Mouse (Mus musculus) forelimb bud, embryonic 11.5 days (tissue): ENCODE data around the gene Samd4.

Source experiments
- DNase-seq: peaks from one replicate; pipeline ENCODE4 v3.0.0-alpha.2; 2012; ENCODE audit warnings: low read depth, low spot score

The Samd4 gene

GRCm38 (mm10) chr14:47065067-47065466, 182.4 kb downstream of the Samd4 start:
- peak; percentile 13 for DNase-seq

GRCm38 (mm10) chr14:47066901-47067300, 184.2 kb downstream of the Samd4 start:
- DNase-seq: no peak

- peak; percentile 3 for DNase-seq
Observed at GRCm38 (mm10) chr14:47074045-47074666, 191.5 kb downstream of the Samd4 start.

GRCm38 (mm10) chr14:47075010-47075677, 192.5 kb downstream of the Samd4 start:
- DNase-seq: no peak

GRCm38 (mm10) chr14:47075856-47076255, 193.2 kb downstream of the Samd4 start:
- DNase-seq: no peak

DNA sequence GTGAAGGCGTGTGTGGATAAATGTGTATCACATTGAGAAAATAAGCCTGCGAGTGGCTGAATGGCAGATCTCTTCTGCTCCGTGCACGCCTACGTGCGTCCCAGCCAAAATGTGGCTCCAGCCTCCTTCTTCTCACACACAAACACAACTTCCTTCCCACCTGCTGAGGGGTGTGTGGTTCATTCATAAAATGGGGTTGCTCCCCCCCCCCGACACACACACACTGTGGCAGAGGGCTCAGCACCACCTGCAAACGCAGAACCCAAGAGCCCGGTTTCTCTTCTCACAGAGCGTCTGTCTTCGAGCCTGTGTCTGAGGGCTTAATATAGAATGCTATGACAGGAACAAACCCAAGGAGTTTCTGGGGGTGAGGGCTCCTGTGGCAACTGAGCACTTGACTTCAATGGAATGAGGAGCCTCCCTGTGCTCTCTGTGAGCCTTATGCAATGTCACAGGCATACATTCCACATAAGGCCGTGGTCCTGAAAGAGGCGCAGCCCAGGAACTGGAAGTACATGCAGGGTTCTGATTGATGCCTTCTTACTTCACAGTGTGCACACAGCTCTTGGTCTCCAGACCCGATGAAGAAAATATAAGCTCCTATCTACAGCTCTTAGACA, 194.4 kb downstream of the Samd4 start:
- DNase-seq: no peak

- DNase-seq: no peak
Observed at GRCm38 (mm10) chr14:47077576-47077970, 194.9 kb downstream of the Samd4 start.

DNA sequence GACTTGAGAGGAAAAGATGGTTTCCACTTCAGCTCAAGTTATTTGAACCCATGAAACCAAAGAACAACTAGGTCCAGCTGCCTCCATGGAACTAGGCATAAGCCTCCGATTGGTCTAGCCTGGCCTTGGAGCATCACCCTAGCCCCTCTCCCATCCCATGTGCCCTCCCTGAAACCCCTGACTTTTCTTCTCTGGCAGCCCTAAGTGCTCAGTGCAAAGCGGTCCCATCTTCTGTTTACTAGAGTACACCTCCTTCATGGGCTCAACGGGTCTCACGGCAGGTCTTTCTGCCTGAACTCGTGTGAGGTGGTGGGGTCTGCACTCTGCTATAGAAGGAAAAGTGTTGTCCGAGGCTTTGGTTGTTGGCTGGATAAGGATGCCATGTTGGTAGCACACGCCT, 197.3 kb downstream of the Samd4 start:
- no peak for DNase-seq

- DNase-seq: no peak
Observed at GRCm38 (mm10) chr14:47083311-47083710, 200.7 kb downstream of the Samd4 start.

GRCm38 (mm10) chr14:47083838-47084237, 201.2 kb downstream of the Samd4 start:
- no peak for DNase-seq

DNA sequence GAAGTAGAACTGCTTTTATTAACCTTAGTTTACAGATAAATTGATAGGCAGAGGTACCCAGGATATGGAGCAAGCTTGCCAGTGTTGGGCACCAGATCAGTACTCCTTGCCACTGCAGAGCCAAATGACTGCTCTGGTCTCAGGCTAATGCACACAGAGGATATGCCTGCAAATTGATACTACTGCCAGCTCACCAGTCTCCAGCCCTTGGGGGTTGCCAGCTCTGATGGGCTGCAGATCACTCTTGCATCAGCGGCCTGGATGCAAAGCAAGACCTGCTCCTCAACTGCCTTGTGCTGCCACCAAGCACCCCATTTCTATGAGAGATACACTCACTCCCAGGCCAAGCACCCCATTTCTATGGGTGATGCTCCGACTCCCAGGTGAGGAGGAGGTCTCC, 202.0 kb downstream of the Samd4 start:
- no peak for DNase-seq

GRCm38 (mm10) chr14:47086123-47086522, 203.5 kb downstream of the Samd4 start:
- DNase-seq: no peak

DNA sequence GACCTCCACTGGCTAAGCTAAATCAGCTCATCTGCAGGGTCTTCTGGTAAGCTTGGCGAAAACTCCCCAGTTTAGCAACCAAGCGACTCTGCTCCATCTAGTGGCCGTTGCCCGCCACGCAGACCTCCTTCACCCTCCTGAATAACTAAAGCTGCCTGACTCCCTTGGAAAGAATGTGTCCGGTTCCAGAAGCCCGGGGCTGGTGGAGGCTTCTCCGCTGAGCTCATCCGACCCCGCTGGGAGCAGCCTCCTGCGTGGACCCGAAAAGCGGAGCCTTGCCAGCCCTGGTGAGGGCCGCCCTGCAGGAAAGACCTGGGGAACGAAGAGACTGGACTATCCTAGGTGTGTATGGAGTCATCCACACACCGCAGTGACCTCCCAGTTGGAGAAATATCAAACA, 204.1 kb downstream of the Samd4 start:
- DNase-seq: peak; percentile 84

- DNase-seq: peak; percentile 76
Observed at GRCm38 (mm10) chr14:47087182-47087581, 204.5 kb downstream of the Samd4 start.

DNA sequence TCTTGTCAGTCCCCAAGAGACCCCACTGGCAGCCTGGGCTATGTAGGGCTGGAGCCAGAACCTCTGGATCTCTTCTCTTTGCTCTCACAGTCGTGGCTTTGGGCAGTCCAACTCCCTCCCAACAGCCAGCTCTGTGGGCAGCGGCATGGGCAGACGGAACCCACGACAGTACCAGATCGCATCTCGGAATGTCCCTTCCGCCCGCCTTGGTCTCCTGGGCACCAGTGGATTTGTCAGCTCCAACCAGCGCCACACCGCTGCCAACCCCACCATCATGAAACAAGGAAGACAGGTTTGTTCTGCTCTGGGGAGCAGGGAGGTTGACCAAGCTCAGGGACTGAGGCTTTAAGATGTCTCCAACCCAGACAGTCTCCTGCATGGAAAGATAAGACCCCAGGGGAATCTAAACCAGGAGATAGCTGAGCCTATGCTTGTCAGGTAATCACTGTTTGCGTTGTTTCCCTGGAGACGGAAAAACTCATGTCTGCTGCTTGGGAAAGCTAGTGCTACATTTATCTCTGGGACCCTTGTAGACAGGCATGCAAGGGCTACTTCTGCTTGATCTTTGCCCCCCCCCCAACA, 205.1 kb downstream of the Samd4 start:
- no peak for DNase-seq

- DNase-seq: no peak
Observed at GRCm38 (mm10) chr14:47088339-47088738, 205.7 kb downstream of the Samd4 start.

DNA sequence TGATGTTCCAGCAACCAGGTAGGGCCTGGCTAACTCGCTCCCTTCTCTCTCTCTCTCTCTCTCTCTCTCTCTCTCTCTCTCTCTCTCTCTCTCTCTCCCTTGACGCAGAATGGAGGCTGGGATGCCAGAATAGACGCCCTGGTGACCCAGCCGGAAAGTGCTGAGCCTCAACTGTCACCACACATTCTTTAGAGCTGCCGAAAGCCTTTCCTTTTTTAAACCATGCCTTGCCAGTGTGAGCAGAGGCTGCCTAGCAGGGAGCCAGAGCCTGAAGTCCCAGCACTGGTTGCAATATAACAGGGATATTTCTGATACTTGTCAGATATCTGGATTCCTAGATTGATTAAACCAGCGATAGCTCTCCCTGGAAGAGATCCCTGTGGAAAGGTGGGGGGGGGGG, 206.5 kb downstream of the Samd4 start:
- DNase-seq: no peak

DNA sequence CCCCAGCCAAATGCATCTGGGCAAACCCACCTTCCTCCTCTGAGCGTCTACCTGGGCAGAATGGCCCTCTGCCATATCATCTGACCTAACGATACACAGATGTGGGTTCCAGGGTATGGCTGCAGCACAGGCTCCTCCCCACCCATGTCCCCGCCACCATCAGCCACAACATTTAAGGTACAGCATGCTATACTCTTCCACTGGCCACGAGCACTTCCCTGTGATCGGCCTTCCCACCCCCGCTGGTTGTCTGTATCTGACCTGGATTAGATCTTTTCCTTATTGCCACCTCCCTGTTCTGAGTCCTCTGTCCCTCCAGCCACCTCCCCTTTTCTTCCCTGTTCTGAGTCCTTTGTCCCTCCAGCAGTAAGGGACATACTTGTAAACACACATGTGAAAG, 209.3 kb downstream of the Samd4 start:
- no peak for DNase-seq

DNA sequence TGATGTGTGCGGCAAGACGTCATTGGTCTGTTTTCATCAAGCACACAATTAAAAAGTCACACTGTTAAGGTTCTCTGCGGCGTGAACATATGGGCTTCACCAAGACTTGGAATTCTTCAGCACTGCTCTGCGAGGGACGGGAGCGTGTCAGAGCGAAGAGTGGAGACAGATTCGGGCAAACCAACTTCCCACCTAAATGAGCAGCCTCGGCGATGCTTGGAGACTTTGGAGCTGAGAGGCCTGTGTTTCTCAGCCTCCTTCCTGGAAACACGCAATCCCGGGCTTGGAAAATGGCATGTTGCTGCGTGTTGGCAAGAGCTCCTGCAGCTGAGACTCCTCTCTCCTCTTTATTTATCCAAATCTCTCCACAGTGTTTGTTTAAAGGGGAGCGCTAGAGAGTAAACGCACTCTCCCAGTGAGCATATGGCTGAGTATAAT, 210.7 kb downstream of the Samd4 start:
- no peak for DNase-seq

DNA sequence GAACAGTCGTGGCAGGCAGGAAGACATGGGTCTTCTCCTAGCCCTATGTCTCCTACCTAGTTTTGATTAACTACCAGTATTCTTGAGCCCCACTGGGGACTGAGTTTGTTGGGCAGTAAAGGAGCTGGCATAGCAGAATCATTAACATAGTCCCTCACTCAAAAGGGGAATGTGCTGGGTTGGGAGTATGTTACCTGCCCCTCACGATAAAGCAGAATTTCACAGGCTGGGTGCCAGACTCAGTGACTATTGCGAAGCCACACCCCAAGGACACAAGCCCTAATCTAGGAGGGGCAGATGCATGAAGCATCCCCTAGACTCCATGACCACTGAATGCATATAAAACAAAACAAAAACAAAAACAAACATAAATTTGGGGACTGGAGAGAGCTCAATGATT, 212.4 kb downstream of the Samd4 start:
- DNase-seq: no peak

- DNase-seq: no peak
Observed at GRCm38 (mm10) chr14:47096357-47096756, 213.7 kb downstream of the Samd4 start.

GRCm38 (mm10) chr14:47104246-47105173, 221.9 kb downstream of the Samd4 start:
- DNase-seq: peak; percentile 62
